Mouse (Mus musculus): ENCODE measurements around the gene Cux1. TPM values are rescaled to one million over a fixed set of nuclear protein-coding genes. Genes with fewer than 3 reads are reported as not detected.

Gene Cux1
- polyA plus RNA-seq, 1 experiment: 37.1 TPM

- Histone ChIP-seq H3K27ac (ENCODE audit: control insufficient read depth, insufficient read depth, low read depth, low read length, poor library complexity) (peak overlapping the region; percentile 34), H3K4me1 (ENCODE audit: control insufficient read depth, insufficient read depth, low read length) (peaks cover 19% of the 10 kb centered on the region), H3K4me3 (replicated peaks; ENCODE audit: control insufficient read depth, low read depth, low read length) (no peak overlapping the region)
- WGBS: 89% methylated on average over 2 of the region's 2 CpGs
- TF ChIP-seq POLR2A (IDR thresholded peaks at IDR 0.05; ENCODE audit: borderline replicate concordance, control insufficient read depth, low read depth, low read length) (no peak), CTCF (IDR thresholded peaks at IDR 0.05; ENCODE audit: control insufficient read depth, insufficient read depth, low read length) (no peak)
Measured at GRCm38 (mm10) chr5:136393621-136394020, 173.7 kb downstream of the Cux1 start.

- 59% methylated on average over 2 of the region's 2 CpGs for WGBS
- no peaks in the 10 kb centered on the region; the same call in 1 of the 2 replicates for H3K4me1 ChIP-seq (ENCODE audit: control insufficient read depth, insufficient read depth, low read length)
- TF ChIP-seq POLR2A (IDR thresholded peaks at IDR 0.05; ENCODE audit: borderline replicate concordance, control insufficient read depth, low read depth, low read length): no peak
- no peak for TF ChIP-seq CTCF (IDR thresholded peaks at IDR 0.05; ENCODE audit: control insufficient read depth, insufficient read depth, low read length)
- no peak overlapping the region for H3K27ac ChIP-seq (ENCODE audit: control insufficient read depth, insufficient read depth, low read depth, low read length, poor library complexity)
- H3K4me3 ChIP-seq (replicated peaks; ENCODE audit: control insufficient read depth, low read depth, low read length): no peak overlapping the region
Measured at GRCm38 (mm10) chr5:136386757-136387156, 180.5 kb downstream of the Cux1 start.

- Histone ChIP-seq H3K4me1 (ENCODE audit: control insufficient read depth, insufficient read depth, low read length) (no peaks in the 10 kb centered on the region; the same call in 1 of the 2 replicates), H3K27ac (ENCODE audit: control insufficient read depth, insufficient read depth, low read depth, low read length, poor library complexity) (no peak overlapping the region), H3K4me3 (replicated peaks; ENCODE audit: control insufficient read depth, low read depth, low read length) (no peak overlapping the region)
- 62% methylated on average over 3 of the region's 3 CpGs for WGBS
- TF ChIP-seq CTCF (IDR thresholded peaks at IDR 0.05; ENCODE audit: control insufficient read depth, insufficient read depth, low read length): no peak
- no peak for TF ChIP-seq POLR2A (IDR thresholded peaks at IDR 0.05; ENCODE audit: borderline replicate concordance, control insufficient read depth, low read depth, low read length)
Measured at GRCm38 (mm10) chr5:136385161-136385560, 182.1 kb downstream of the Cux1 start.

GRCm38 (mm10) chr5:136382261-136383005, 184.9 kb downstream of the Cux1 start:
- H3K27ac ChIP-seq (ENCODE audit: control insufficient read depth, insufficient read depth, low read depth, low read length, poor library complexity): no peak overlapping the region
- H3K4me3 ChIP-seq (replicated peaks; ENCODE audit: control insufficient read depth, low read depth, low read length): no peak overlapping the region
- H3K4me1 ChIP-seq (ENCODE audit: control insufficient read depth, insufficient read depth, low read length): no peaks in the 10 kb centered on the region; the same call in 1 of the 2 replicates
- 76% methylated on average over 9 of the region's 9 CpGs for WGBS
- TF ChIP-seq CTCF (IDR thresholded peaks at IDR 0.05; ENCODE audit: control insufficient read depth, insufficient read depth, low read length) (no peak), POLR2A (IDR thresholded peaks at IDR 0.05; ENCODE audit: borderline replicate concordance, control insufficient read depth, low read depth, low read length) (no peak)

GRCm38 (mm10) chr5:136379405-136379804, 187.9 kb downstream of the Cux1 start:
- TF ChIP-seq CTCF (IDR thresholded peaks at IDR 0.05; ENCODE audit: control insufficient read depth, insufficient read depth, low read length): peak; percentile 19; the same call in 1 of the 2 replicates
- no peak for TF ChIP-seq POLR2A (IDR thresholded peaks at IDR 0.05; ENCODE audit: borderline replicate concordance, control insufficient read depth, low read depth, low read length)
- Histone ChIP-seq H3K4me3 (replicated peaks; ENCODE audit: control insufficient read depth, low read depth, low read length) (no peak overlapping the region), H3K4me1 (ENCODE audit: control insufficient read depth, insufficient read depth, low read length) (no peaks in the 10 kb centered on the region), H3K27ac (ENCODE audit: control insufficient read depth, insufficient read depth, low read depth, low read length, poor library complexity) (no peak overlapping the region)
- 88% methylated on average over 1 of the region's 1 CpGs for WGBS

- no peak for TF ChIP-seq CTCF (IDR thresholded peaks at IDR 0.05; ENCODE audit: control insufficient read depth, insufficient read depth, low read length)
- no peak for TF ChIP-seq POLR2A (IDR thresholded peaks at IDR 0.05; ENCODE audit: borderline replicate concordance, control insufficient read depth, low read depth, low read length)
- Histone ChIP-seq H3K4me3 (replicated peaks; ENCODE audit: control insufficient read depth, low read depth, low read length) (no peak overlapping the region), H3K4me1 (ENCODE audit: control insufficient read depth, insufficient read depth, low read length) (no peaks in the 10 kb centered on the region), H3K27ac (ENCODE audit: control insufficient read depth, insufficient read depth, low read depth, low read length, poor library complexity) (no peak overlapping the region)
- 84% methylated on average over 3 of the region's 3 CpGs for WGBS
Measured at GRCm38 (mm10) chr5:136377101-136377500, 190.2 kb downstream of the Cux1 start.

- Histone ChIP-seq H3K27ac (ENCODE audit: control insufficient read depth, insufficient read depth, low read depth, low read length, poor library complexity) (no peak overlapping the region), H3K4me3 (replicated peaks; ENCODE audit: control insufficient read depth, low read depth, low read length) (no peak overlapping the region), H3K4me1 (ENCODE audit: control insufficient read depth, insufficient read depth, low read length) (no peaks in the 10 kb centered on the region)
- WGBS: 94% methylated on average over 3 of the region's 3 CpGs
- no peak for TF ChIP-seq CTCF (IDR thresholded peaks at IDR 0.05; ENCODE audit: control insufficient read depth, insufficient read depth, low read length)
- TF ChIP-seq POLR2A (IDR thresholded peaks at IDR 0.05; ENCODE audit: borderline replicate concordance, control insufficient read depth, low read depth, low read length): no peak
Measured at GRCm38 (mm10) chr5:136375350-136375749, 191.9 kb downstream of the Cux1 start.

- TF ChIP-seq CTCF (IDR thresholded peaks at IDR 0.05; ENCODE audit: control insufficient read depth, insufficient read depth, low read length): no peak
- TF ChIP-seq POLR2A (IDR thresholded peaks at IDR 0.05; ENCODE audit: borderline replicate concordance, control insufficient read depth, low read depth, low read length): no peak
- 89% methylated on average over 3 of the region's 3 CpGs for WGBS
- Histone ChIP-seq H3K4me3 (replicated peaks; ENCODE audit: control insufficient read depth, low read depth, low read length) (no peak overlapping the region), H3K4me1 (ENCODE audit: control insufficient read depth, insufficient read depth, low read length) (no peaks in the 10 kb centered on the region), H3K27ac (ENCODE audit: control insufficient read depth, insufficient read depth, low read depth, low read length, poor library complexity) (no peak overlapping the region)
Measured at GRCm38 (mm10) chr5:136372276-136372675, 195.0 kb downstream of the Cux1 start.
